Mouse (Mus musculus): ENCODE results near the gene Gse1. TPM values are rescaled to one million over a fixed set of nuclear protein-coding genes. Genes with fewer than 3 reads are reported as not detected.

The Gse1 gene
- total RNA-seq, 4 experiments from 2014 or later, result 114 to 136 (median 127) TPM

DNA sequence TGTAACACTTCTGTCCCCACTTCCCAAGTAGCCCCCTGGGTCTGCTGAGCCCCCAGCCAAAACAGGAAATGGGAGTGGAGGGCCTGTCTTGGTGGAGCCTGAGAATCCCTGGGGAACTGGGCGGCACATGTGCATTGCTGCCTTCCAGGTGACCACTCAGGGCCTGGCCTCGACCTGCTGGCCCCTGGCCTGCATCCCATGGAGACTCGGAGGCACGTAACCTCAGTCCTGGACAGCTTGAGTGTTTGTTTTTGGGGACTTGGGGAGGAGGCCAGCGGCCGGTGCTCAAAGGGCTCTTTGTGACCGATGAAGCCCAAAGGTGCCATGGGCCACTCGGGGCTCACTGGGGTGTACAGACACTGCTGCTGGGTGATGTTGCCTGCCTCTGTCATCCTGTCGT is 319.3 kb downstream of the Gse1 start:
- DNase-seq (ENCODE audit: low spot score in 2 of 2), result no peak

DNA sequence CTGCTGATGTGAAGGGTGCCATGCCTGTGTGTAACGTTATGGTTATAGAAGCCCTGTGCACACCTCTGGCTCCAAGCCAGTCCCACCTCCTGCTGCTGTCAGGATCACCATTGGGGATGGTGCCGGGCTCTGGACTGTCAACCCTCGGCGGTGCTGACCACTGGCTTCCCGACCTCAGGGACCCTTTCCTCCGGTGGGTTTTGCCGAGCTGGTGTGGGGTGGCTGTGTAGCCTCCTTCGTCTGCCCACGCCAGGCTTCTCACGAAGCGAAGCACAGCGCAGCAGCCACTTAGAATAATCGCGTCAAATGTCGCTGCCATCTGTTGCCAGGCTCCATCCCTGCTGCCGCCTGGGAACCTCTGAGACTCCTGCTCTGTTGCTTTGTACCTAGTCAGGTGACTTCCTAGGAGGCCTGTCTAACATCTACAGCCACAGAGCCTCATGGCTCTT is 320.1 kb downstream of the Gse1 start:
- DNase-seq (ENCODE audit: low spot score in 2 of 2), result peak; percentile 78 to 81

GRCm38 (mm10) chr8:120549321-120549921 is 321.2 kb downstream of the Gse1 start:
- DNase-seq (ENCODE audit: low spot score in 2 of 2), result no peak

DNA sequence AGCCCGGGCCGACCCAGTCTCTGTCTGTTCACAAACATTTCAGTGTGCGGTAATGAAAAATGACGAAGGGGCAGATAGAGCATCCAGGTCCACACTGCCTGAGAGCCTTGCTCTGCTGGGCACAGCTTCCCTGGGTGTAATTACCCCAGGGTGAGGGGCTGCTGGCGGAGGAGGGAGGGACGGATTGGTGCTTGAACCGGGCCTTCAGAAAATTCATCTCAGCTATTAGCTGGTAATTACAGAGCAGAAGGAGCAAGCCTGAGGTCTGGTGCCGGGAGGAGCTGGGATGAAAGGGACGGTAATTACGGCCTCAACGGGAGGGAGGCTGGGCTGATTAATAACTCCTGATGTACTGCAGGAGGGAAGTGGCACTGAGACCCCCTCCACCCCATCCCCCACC is 321.7 kb downstream of the Gse1 start:
- no peak for DNase-seq (ENCODE audit: low spot score in 2 of 2)

DNA sequence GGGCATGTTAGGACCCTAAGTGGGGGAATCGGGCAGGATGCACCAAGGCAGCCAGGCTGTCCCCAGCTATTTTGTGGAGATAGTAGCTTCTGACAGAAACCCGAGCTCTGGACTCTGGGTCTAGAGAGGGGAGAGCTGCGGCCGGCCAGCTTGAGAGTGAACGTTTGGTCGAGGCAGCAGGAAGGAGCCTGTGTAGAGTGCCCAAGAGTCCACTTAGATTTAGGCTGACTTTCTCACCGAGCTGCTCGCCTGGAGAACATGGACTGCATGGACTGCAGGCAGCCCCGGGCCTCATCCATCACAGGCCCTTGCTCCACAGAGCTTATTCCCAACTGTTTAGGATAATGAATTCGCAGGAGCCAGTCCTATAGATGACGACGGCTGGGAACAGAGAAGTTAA is 322.2 kb downstream of the Gse1 start:
- DNase-seq (ENCODE audit: low spot score in 2 of 2), result no peak

- DNase-seq (ENCODE audit: low spot score in 2 of 2), result no peak
Observed at GRCm38 (mm10) chr8:120550937-120551676, 322.9 kb downstream of the Gse1 start.

- no peak for DNase-seq (ENCODE audit: low spot score in 2 of 2)
Observed at GRCm38 (mm10) chr8:120551677-120551980, 323.4 kb downstream of the Gse1 start.

GRCm38 (mm10) chr8:120552509-120552908 is 324.3 kb downstream of the Gse1 start:
- no peak for DNase-seq (ENCODE audit: low spot score in 2 of 2)

DNA sequence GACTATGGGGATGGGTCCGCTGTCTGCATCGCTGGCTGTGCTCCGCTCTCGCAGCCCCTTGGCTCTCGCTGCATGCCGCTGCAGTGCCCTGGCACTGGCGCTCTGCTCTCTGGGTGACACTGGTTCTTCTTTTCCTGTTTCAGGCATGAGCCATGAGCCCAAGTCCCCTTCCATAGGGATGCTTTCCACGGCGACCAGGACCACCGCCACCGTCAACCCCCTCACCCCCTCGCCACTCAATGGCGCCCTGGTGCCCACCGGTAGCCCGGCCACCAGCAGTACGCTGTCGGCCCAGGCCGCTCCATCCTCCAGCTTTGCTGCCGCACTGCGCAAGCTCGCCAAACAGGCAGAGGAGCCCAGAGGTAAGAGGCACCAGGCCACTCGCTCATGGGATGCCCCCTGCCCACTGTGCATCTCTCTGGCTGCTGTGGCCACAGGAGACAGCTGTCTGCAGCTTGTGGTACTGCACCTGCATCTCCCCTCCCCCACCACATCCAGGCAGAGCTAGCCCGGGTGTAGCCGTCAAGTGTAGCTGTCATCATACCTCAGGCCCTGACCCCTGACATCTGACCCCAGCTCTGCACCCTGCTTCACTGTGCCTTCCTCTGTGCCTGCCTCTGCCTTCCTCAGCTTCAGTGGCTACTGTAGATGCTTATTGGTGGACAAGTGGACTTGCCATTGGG is 325.3 kb downstream of the Gse1 start:
- no peak for DNase-seq (ENCODE audit: low spot score in 2 of 2)

DNA sequence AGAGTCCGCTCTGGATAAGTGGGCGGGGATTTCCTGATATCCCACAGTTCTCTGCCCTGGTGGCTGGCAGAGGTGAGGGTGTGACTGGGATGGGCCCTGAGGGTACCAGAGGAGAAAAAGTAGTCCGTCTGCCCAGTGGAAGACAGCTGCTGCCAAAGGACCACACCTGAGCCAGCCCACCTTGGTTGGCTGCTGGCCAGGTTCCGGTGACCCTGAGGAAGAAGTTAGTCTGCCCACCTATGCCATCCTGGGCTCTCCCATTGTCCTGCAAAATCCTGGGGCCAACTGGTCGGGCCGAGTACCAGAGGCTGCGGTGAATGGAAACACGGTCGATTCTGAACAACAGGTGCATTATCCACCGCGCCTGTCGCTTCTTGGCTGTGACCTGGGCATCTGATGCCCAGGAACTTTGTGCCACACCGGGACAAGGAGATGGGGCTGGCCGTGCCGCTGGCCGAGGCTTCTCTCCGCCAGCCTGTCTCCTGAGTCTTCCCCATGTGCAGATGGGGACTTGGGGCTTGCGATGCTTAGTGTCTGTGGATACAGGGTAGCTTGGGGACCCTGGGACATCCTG is 326.3 kb downstream of the Gse1 start:
- DNase-seq (ENCODE audit: low spot score in 2 of 2), result no peak

DNA sequence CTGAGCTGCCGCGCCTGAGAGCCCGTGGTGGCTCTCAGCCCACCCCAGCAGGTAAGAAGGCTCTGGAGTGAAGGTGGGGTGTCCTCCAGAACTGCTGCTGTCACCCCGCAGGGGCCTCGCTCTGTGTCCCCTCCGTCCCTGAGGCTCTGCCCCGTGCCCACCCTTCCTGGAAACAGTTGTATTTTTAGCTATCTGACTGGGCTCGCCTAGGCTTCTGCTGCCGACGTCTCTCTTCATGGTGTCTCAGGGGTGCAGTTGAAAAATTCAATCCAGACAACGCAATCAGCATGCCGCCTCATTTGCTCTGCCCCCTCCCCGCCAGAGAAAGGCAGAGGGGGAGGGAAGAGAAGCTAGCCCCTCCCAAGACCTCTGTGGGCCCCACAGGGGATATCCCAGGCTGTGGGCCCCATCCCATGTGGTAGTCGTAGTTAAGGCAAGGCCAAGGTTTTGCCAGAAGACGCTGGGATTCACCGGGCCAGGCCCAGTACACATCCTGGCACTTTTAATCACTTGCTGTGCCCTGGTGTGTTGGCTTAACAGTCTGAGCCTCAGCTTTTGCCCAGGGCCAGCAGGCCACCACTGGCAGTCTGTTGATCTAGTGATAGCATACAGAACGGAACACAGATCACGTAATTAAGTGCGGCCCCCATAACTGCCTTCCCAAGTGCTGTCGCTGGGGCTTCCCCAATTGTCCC is 328.1 kb downstream of the Gse1 start:
- DNase-seq (ENCODE audit: low spot score in 2 of 2), result no peak

DNA sequence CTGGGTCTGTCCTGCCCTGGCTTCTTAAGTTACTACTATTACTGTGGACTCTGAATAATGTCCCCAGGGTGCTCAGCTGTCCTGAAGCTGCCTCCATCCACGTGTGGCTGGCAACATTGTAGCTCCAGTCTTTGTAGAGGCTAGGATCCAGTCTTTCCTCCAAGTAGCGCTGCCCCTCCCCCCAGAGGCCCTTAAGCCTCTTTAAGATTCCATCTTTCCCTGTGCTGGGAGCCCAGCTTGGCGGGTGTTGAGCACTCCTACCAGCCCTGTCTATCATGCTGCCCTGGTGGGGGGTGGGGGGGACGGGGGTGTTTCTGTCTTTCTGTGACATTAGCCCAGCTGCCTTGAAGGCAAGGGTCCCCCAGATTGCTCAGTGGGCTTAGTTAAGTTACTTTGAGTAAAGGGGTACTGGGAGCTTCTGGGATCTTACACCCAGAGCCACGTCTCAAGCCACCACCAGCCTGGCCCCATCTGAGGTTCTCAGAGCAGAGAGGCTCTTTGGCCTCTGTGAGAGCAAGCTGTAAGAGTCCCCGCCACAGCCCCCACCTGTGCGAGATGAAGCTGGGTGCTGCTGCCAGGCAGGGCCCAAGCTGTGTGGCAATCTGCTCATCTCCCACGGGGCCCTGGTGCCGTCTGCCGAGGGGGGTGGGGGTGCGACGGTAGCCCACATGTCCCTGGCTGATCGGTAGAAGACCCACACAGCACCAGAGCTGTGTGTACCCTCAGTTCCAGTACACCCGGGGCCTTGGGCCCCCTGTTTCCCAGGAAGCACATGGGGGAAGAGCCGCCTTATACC is 329.1 kb downstream of the Gse1 start:
- peak; percentile 84 to 91 for DNase-seq (ENCODE audit: low spot score in 2 of 2)

DNA sequence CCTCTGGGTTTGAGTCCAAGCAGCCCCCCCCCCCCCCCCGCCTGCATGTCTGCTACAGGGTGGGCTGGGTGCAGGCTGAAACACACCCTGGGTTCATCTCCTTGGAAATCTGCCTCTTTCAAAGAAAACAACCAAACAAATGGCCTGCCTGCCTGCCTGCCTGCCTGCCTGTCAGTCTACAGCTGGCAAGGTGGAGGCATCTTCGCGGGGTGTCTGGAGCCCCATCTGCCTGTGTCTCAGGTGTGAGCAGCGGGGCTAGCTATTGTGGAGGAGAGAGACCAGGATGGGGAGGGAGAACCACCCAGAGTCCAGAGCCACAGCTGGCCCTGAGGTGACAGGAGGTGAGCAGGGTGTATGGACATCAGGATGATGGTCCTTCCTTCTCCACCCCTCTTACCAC is 329.9 kb downstream of the Gse1 start:
- no peak for DNase-seq (ENCODE audit: low spot score in 2 of 2)

- peak in 1 of 2 experiments; percentile 68 for DNase-seq (ENCODE audit: low spot score in 2 of 2)
Observed at GRCm38 (mm10) chr8:120559654-120560053, 331.4 kb downstream of the Gse1 start.

GRCm38 (mm10) chr8:120560535-120560934 is 332.3 kb downstream of the Gse1 start:
- no peak for DNase-seq (ENCODE audit: low spot score in 2 of 2)

- no peak for DNase-seq (ENCODE audit: low spot score in 2 of 2)
Observed at GRCm38 (mm10) chr8:120561539-120562435, 333.5 kb downstream of the Gse1 start.

DNA sequence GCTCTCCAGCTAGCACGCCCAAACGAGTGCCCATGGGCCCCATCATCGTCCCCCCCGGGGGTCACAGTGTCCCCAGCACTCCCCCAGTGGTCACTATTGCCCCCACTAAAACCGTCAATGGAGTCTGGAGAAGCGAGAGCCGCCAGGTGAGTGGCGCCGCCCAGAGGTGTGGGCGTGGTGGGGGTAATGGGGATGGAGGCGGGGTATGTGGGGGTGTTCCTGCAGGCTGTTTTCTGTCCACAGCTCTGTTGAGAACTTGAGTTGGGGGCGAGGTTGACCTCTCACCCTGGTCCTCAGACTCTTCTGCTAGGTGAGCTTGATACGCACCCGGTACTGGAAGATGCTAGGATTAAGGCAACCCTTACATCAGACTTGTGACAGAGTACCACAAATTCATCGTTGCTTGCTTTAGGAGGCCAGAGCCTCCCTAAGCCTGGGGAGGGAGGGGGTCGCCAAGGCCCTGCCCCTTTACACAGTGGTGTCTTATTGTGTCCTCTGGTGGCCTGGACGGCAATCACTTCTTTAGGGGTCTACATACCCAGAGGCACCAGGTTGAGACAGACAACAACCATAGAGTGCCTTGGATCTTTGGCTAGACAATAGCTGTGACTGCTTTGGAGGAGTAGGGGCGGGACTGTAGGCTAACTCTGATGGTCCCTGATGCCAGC is 334.6 kb downstream of the Gse1 start:
- no peak for DNase-seq (ENCODE audit: low spot score in 2 of 2)

- no peak for DNase-seq (ENCODE audit: low spot score in 2 of 2)
Observed at GRCm38 (mm10) chr8:120563348-120563724, 335.1 kb downstream of the Gse1 start.
